Mouse (Mus musculus) urinary bladder, postnatal 36 days (tissue): ENCODE results near the gene Prc1.

Experiments used
- DNase-seq, 2 experiments: peaks; one replicate each; pipeline ENCODE4 v3.0.0; 2022; ENCODE audit warnings: low spot score in 2 of 2, mixed read lengths in 1 of 2

Prc1 gene

GRCm38 (mm10) chr7:80294062-80294763, at the start of gene Prc1:
Prc1 (plus strand) TSS chr7:80294450.
- DNase-seq = peak; percentile 99

GRCm38 (mm10) chr7:80244851-80245250, 49.4 kb upstream of the Prc1 start:
- DNase-seq = no peak

DNA sequence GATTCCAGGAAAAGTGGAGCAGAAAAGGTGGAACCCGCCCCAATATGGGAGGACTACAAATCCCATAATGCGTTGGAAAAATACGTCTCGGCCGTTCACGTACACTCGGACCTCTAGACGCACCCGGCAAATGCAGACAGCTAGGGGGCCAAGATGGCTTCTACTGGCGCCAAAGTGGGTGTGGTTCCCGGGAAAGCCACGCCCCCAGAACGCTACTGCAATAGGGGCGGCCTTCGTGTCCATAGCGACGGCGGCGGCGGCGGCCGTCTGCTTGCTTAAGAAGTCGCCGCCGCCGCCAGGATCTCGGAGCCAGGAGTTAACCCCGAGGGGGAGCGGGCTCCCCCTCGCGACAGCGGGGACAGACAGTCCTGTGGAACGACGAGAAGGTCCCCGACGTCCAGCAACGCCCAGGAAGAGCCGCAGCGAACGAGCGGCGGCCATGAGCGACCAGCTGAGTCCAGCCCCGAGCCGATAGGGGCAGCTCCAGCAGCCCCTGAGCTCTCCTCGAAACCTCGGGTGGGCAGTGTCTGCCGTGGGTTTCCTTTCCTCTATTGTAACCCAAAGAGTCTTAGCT, 48.0 kb upstream of the Prc1 start, which contains the start of gene Ttll13:
TSS of gene Ttll13 (plus strand) at position 229 of the 574 bp plus-strand sequence.
- DNase-seq = peak; percentile 92 to 97

- DNase-seq = no peak
Observed at GRCm38 (mm10) chr7:80246859-80247258, 47.4 kb upstream of the Prc1 start.

- no peak for DNase-seq
Observed at GRCm38 (mm10) chr7:80252437-80252836, 41.8 kb upstream of the Prc1 start.

DNA sequence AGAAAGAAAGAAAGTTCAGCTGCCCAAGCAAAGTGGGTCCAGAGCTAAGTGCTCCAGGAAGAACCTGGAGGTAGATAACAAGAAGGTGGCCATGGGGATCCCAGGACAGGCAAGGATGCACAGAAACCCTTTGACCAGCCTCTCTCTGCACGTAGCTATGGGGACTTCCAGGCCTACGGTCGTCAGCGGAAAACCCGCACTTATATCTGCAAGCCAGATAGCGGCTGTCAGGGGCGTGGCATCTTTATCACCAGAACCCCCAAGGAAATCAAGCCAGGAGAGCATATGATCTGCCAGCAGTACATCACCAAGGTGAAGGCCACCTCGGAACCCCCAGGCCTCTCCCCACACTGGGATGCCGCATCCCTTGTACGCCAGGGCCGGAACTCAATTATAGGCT, 41.4 kb upstream of the Prc1 start:
- no peak for DNase-seq

DNA sequence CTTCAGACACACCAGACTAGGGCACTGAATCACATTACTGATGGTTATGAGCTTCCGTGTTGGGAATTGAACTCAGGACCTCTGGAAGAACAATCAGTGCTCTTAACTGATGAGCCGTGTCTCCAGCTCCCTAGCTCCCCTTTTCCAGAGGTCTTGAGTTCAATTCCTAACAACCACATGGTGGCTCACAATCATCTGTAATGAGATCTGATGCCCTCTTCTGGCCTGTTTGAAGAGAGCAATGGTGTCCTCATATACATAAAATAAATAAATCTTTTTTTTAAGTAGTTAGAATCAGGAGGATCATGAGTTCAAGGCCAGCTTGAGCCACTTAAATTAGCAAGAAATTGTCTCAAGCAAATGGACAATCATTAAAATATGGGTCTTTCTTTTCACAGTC, 38.3 kb upstream of the Prc1 start:
- no peak for DNase-seq

DNA sequence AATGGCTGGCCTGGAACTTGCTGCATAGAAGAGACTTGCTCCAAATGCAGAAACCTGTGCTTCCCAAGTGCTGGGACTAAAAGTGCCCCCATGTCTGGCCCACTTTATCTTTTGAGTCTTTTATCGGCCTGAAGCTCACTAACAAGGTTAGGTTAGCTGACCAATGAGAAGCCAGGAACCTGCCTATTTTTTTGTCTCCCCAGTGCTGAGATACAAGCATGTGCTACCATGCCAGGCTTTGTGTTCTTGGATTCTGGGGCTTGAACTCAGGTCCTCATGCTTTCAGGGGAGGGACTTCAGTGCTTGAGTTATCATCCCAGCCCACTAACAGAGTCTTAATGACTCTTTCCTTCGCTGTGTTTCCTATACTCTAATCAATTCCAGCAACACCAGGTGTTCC, 36.5 kb upstream of the Prc1 start:
- no peak for DNase-seq

GRCm38 (mm10) chr7:80260625-80261371, 33.5 kb upstream of the Prc1 start, which contains the start of gene Ngrn:
Ngrn (plus strand) TSS chr7:80261215.
- DNase-seq = peak; percentile 82 to 86

DNA sequence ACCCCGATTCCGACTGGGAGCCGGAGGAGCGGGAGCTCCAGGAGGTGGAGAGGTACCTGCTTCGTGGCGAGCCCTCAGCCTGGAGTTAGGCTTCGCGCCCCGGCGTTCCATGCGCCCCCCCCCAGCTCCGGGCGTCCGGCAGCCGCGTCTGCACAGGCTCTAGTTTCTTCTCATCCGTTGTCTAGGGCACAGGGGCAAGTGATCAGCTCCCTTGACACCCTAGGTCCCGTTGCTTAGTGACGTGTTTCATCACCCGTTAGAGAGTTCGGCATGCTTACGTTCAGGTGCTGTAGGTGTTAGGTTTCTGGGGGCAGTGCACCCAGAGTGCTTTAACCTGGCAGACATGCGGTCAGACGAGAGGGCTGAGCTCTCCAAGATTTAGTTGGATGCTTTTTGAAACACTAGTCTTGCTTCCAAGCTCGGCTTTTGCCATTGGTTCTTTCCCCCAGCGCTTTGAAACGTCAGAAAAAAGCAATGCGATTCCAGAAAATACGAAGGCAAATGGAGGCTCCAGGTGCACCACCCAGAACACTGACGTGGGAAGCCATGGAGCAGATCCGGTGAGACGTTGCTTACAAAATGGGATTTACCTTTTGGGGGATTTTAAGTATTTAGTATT, 32.8 kb upstream of the Prc1 start:
- no peak for DNase-seq

GRCm38 (mm10) chr7:80264606-80265005, 29.6 kb upstream of the Prc1 start:
- no peak for DNase-seq

DNA sequence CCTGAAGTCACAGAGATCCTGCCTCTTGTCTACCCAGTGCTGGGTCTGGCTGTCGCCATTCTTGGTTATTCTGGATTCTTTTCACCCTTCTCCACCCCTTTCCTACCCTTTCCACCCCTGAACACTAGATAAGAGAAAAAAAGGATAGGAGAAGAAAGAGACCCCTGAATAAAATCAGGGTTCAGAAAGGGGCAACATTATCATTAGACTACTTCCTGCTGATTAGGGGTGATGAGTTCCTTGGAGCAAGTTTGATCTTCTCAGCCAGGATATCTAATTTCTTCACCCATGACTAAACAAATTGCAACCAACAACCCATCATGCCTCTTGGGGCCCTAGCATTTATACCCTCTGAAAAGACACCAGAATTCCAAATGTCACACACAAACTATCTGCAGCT, 26.5 kb upstream of the Prc1 start:
- DNase-seq = no peak

DNA sequence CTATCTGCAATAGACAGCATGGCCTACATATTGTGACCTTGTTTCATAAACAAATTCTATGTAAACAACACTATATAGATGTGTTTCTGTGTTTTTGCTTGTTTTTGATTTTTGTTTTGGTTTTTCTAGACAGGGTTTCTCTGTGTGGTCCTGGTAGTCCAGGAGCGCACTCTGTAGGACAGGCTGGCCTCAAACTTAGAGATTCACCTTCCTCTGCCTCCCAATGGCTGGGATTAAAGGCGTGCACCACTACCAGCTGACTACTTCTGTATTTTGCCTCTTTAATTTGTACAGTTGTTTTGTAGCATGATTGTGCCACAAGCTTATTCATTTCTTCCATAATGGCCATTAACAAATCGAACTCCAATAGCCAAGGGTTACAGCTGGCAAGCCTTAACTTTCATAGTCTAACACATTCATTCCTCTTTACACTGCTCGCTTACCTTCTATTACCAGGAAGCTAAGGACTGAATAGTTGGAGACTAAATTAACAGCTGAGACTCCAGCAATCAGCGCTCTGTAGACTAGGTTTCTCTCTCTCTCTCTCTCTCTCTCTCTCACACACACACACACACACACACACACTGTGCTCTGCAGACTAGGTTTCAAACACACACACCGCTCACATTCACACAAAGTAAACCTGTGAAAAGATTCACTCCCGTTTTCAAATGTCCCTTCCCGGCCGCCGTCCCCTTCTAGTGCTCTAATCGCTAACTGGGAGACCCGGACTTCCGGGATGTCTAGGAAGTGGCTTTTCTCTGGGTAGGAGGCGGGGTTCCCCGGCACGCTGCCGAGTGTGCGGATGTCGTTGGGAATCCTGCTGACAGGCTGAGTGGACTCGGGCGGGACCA, 25.1 kb upstream of the Prc1 start, which contains the start of gene Vps33b:
TSS of gene Vps33b (plus strand) at position 753 of the 854 bp plus-strand sequence.
- DNase-seq = peak; percentile 93 to 95

DNA sequence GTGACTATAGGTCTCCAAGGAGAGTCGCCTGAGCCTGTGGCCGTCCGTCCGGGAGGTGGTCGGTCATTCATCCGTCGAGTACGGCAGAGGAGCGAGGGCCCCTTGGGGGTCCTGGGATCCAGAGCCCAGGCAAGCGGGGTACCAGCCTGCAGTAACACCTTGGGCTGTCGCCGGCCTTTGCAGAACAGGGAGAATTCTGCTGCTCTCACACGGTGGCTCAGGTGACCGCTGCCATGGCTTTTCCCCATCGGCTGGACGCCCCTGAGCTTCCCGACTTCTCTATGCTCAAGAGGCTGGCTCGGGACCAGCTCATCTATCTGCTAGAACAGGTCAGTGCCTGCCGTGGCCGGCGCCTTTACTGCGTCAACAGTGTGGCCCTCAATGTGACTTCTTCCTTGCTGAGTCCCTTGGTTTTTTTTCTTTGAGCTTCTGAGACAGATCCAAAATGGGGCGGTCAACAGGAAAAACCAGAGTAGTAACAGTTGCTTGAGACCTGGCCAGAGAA, 24.4 kb upstream of the Prc1 start:
- peak in 1 of 2 experiments; percentile 56 for DNase-seq

GRCm38 (mm10) chr7:80273456-80273855, 20.8 kb upstream of the Prc1 start:
- no peak for DNase-seq

DNA sequence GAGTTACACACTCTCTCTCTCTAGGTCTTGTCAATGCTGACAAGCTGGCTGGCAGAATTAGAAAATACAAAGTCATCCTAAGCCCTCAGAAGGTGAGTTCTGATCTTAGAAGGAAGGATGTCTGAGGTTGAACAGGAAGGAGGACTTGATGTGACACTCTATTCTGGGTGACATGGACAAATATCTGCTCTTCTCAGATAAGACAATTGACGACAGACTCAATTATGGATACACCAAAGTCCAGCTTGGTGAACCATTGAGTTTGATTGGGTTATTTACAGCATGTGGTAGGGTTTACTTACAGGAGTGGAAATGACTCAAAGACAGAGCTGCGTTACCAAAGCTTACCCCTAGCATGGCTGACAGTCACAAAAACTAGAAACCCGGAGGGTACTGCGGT, 17.9 kb upstream of the Prc1 start:
- DNase-seq = no peak

GRCm38 (mm10) chr7:80280032-80280431, 14.2 kb upstream of the Prc1 start:
- no peak for DNase-seq

GRCm38 (mm10) chr7:80280998-80281397, 13.3 kb upstream of the Prc1 start:
- no peak for DNase-seq

DNA sequence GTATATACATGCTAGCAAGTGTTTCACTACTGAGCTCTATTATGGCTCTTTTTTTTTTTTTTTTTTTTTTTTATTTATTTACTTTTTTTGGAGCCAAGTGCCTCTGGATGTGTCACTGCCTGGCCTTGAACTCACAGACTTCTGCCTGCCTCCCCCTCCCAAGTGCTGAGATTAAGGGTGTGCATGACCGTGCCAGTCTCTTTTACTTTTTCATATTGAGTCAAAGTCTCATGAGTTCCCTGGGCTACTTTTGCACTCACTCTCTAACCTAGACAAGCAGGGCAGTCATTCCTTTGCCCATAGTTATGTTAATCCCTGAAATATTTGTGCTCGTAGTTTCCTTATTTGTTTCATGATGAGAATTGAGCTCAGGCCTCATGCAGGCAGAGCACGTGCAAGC, 12.6 kb upstream of the Prc1 start:
- no peak for DNase-seq

GRCm38 (mm10) chr7:80283226-80283918, 10.9 kb upstream of the Prc1 start:
- no peak for DNase-seq
